Mouse (Mus musculus) liver, embryonic 15.5 days (tissue): ENCODE results near the gene 2210016F16Rik. TPM values are rescaled to one million over a fixed set of nuclear protein-coding genes. Genes with fewer than 3 reads are reported as not detected.

Experiments used
- ATAC-seq: fragments of 200-750 bp; cut with Nextera tagmentation; 2 replicates; pipeline ENCODE4 v1.8.0; 2017; ENCODE audit warnings: moderate number of reproducible peaks, mild to moderate bottlenecking, moderate library complexity; ENCODE audit not compliant: insufficient read depth
- H3K27ac ChIP-seq: fragments of 300-500 bp; sonication (generic); replicated peaks from 2 replicates; pipeline ENCODE4 v1.5.1; 2015; ENCODE audit warnings: mild to moderate bottlenecking, inconsistent platforms
- H3K27me3 ChIP-seq: fragments of 300-500 bp; sonication (generic); 2 replicates; pipeline ENCODE4 v1.6.1; 2015; ENCODE audit warnings: mild to moderate bottlenecking, inconsistent platforms
- H3K36me3 ChIP-seq: fragments of 300-500 bp; sonication (generic); replicated peaks from 2 replicates; pipeline ENCODE4 v1.6.1; 2015; ENCODE audit warnings: moderate library complexity, mild to moderate bottlenecking, inconsistent platforms
- H3K4me1 ChIP-seq: fragments of 300-500 bp; sonication (generic); replicated peaks from 2 replicates; pipeline ENCODE4 v1.6.1; 2015; ENCODE audit warnings: inconsistent platforms
- H3K4me2 ChIP-seq: fragments of 300-500 bp; sonication (generic); 2 replicates; pipeline ENCODE4 v1.6.1; 2015; ENCODE audit warnings: moderate library complexity, mild to moderate bottlenecking, inconsistent platforms
- H3K4me3 ChIP-seq: fragments of 300-500 bp; sonication (generic); replicated peaks from 2 replicates; pipeline ENCODE4 v1.5.1; 2015; ENCODE audit warnings: mild to moderate bottlenecking, inconsistent platforms
- H3K9ac ChIP-seq: fragments of 300-500 bp; sonication (generic); 2 replicates; pipeline ENCODE4 v1.6.1; 2015; ENCODE audit warnings: moderate library complexity, mild to moderate bottlenecking, inconsistent platforms
- H3K9me3 ChIP-seq: fragments of 300-500 bp; sonication (generic); replicated peaks from 2 replicates; pipeline ENCODE4 v1.6.1; 2016; ENCODE audit warnings: inconsistent platforms
- WGBS: fragments of 180-500 bp; shearing (Covaris S2); methylation state at CpG from one replicate; pipeline ENCODE4 v1.1.7; 2015; ENCODE audit warnings: mixed read lengths; ENCODE audit not compliant: insufficient replicate concordance; 5-methylcytosine and 5-hydroxymethylcytosine counted together
- microRNA counts: library from miRNA; unstranded; fragments of <30 nt; microRNA quantifications from one replicate; lab custom pipeline; 2016
- microRNA-seq: library from miRNA; unstranded; fragments of <30 nt; microRNA quantifications from one replicate; pipeline ENCODE4, GENCODE M21; 2016
- polyA plus RNA-seq: library from polyadenylated mRNA; unstranded; fragments of >200 nt; fragmentation: Nextera tagmentation; extraction: Ambion mirVana; gene quantifications from 2 replicates; pipeline ENCODE4 v1.2.1, GENCODE M21; 2015

The 2210016F16Rik gene
- polyA plus RNA-seq, 1 experiment from 2014 or later: 17.5 TPM

DNA sequence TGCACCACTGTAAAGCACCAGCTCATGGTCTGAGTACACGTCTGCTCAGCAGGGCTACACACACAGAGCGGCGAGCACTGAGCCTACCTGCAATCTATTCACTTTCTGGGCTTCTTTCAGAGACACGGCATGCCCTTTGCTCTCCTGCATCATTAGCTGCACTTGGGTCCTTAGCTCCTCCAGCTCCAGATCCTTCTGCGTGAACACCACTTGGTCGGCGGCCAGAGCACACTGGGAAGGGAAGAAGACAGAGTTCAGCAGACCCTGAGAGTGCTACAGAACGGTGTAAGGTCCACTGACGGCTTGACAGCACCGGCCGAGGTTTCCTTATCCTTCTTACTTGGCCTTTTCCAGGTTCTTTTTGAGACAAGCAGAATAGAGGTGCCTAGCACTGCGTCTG, 47.6 kb downstream of the 2210016F16Rik start:
- Histone ChIP-seq H3K9me3 (no peaks in the 10 kb centered on the region), H3K4me3 (no peak overlapping the region), H3K4me1 (no peaks in the 10 kb centered on the region), H3K27me3 (no peaks in the 10 kb centered on the region), H3K9ac (no peak overlapping the region), H3K36me3 (no peaks in the 10 kb centered on the region), H3K27ac (no peak overlapping the region), H3K4me2 (no peak overlapping the region)
- 68% methylated on average over 12 of the region's 12 CpGs for WGBS
- ATAC-seq: no peak

DNA sequence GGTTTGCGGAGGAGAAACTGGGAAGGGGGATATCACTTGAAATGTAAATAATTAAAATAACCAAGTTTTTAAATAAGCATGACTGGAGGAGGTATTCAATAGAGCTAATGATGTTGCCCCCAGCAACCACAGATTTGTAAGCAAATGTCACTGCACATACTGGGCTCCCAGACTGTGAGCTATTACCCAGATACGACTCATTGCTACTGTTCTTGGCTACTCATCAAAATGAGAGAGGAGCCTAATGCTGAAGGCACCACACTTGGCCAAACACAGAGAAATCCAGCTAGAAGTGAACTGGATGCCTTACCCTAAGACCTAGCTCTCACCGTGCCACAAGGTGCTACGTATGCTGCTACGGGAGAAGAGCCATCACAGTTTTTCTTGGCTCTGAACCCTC, 50.9 kb downstream of the 2210016F16Rik start:
- Histone ChIP-seq H3K4me2 (no peak overlapping the region), H3K27me3 (no peaks in the 10 kb centered on the region), H3K9me3 (no peaks in the 10 kb centered on the region), H3K9ac (no peak overlapping the region), H3K36me3 (no peaks in the 10 kb centered on the region), H3K4me1 (no peaks in the 10 kb centered on the region), H3K27ac (no peak overlapping the region), H3K4me3 (no peak overlapping the region)
- ATAC-seq: no peak
- 82% methylated on average over 5 of the region's 5 CpGs for WGBS

MicroRNAs within 50 kb of the gene (microRNA counts, 519-probe panel; counts per million panel counts)
- microRNA mmu-miR-7a (lab: Ali Mortazavi, UCI): 3,254 counts per million, percentile 65 among the panel's probes with 10 or more counts

Small RNA genes lying within 50 kb of the gene (microRNA-seq; reads per million reads assigned to microRNA genes)
- 287 reads per million, percentile 64 among the genes with 10 or more reads in this experiment for gene Mir7-1

Other genes with a start within 250 kb of the 2210016F16Rik start
- 17.2 and 18.8 TPM in 2 replicates for gene Idnk, start 227.6 kb downstream of the 2210016F16Rik start, polyA plus RNA-seq
- gene Ubqln1, start 169.6 kb downstream of the 2210016F16Rik start, polyA plus RNA-seq: 42.4 and 45.2 TPM in 2 replicates
- gene Gkap1, start 109.5 kb downstream of the 2210016F16Rik start, polyA plus RNA-seq: 4.7 and 5.9 TPM in 2 replicates
- gene Kif27, start 26.1 kb downstream of the 2210016F16Rik start, polyA plus RNA-seq: 0.12 and 0.14 TPM in 2 replicates
- gene Rmi1, start 17.0 kb upstream of the 2210016F16Rik start, polyA plus RNA-seq: 12.4 and 14.0 TPM in 2 replicates
- 498 and 561 TPM in 2 replicates for gene Hnrnpk, start 18.1 kb upstream of the 2210016F16Rik start, polyA plus RNA-seq
- 0.02 and 0.06 TPM in 2 replicates for gene Slc28a3, start 225.7 kb upstream of the 2210016F16Rik start, polyA plus RNA-seq